Mouse (Mus musculus) adrenal gland, postnatal 10 days (tissue): ENCODE results near the gene Nlgn1. TPM values are rescaled to one million over a fixed set of nuclear protein-coding genes. Genes with fewer than 3 reads are reported as not detected.

Experiments
- DNase-seq: peaks from one replicate; pipeline ENCODE4 v3.0.0; 2021; ENCODE audit warnings: mixed read lengths
- total RNA-seq, 2 experiments: library from RNA; stranded (reverse); gene quantifications; 2 replicates each; pipeline ENCODE4 v1.2.3; 2021

Gene Nlgn1
- total RNA-seq, 2 experiments from 2014 or later = 1.3 to 1.9 TPM

GRCm38 (mm10) chr3:25807559-25807958 lies 524.7 kb downstream of the Nlgn1 start:
- no peak for DNase-seq

DNA sequence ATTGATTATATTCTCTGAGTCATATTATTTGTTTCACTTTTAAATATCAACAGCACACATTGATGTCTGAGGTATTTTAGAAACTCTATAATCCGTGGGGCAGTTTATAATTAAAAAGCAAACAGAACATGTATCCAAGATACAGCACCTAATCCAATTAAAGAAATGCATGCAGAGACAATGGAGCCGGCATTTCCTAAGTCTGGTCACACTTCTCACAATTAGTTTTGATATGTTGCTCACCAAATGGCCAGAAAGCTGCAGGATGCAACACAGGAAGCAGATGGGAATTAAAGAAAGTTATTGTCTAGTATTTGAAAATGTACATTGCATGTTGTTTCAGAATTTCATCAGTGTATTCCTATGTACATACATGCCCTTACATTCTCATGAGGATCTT lies 550.6 kb downstream of the Nlgn1 start:
- no peak for DNase-seq

DNA sequence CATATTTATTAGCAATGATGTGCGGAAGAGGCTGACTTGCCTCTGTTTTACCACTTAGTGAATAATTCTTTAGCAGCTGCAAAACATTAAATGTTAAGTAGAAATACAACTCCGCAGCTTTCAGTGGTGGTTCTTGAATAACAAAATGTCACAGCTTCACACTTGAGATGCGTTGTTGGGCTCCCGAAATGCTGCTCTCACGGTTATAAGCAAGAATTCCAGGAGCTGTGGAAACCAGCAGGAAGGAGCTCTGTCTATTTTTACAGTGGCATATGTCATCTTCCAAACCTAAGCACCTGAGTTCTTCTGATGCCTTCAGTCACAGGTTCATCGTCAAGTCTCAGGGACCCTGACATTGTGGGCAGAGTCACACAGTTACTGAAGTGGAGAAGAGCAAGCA lies 556.8 kb downstream of the Nlgn1 start:
- DNase-seq = no peak

DNA sequence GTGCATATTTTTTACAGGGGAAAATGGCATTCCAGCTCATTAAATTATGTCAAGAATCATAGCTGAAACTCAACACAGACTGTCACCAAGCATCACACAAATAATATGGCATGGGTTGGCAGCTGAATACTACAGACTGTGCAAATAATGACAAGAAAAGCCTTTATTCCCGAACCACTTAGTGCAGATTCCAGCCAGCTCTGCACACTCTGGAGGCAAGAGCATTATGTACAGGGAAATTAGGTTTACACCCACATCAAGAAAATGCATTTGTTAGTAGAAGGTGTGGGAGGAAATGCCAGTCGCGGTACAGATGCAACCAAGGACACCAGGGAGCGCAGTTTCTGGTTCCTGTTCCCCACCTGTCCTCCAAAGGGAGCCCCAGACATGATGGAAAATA lies 558.4 kb downstream of the Nlgn1 start:
- no peak for DNase-seq

DNA sequence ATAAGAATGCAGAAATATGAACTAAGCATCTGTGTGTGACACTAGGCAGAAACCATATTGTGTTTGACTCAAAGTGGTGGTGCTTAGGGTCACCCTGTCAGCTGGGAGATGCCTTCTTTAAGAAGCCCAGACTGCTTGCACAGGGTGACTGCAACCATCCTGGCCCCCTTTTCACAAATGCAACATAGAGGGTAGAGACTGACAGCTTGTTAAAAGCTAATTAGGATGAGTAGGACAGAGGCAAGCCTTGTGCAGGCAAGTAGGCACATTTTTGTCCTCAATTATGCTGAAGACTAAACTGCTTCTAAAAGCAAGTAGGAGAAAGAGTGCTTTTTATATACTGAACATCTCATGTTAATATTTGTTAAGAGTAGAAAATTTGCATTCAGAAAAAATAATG lies 558.8 kb downstream of the Nlgn1 start:
- DNase-seq = no peak

DNA sequence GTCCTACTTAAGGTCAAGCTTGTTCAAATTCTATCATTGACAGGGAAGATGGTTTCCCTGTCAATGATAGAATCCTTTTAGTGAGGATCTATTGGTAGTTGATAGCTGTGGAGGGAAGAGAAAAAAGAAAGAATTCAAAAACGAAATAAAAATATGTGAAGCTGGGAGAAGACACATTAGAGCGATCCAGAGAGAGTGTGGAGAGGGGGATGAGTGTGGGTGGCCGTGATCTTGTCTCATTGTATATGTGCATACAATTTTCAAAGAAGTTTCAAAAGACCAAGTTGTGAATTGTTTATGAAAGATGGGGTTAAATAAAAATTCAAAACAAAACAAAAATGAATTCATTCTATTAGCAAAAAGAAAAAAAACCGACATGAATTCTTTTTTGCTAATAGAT lies 568.6 kb downstream of the Nlgn1 start:
- no peak for DNase-seq

- no peak for DNase-seq
Measured at GRCm38 (mm10) chr3:25757813-25758212, 574.4 kb downstream of the Nlgn1 start.

- no peak for DNase-seq
Measured at GRCm38 (mm10) chr3:25724111-25724510, 608.1 kb downstream of the Nlgn1 start.

DNA sequence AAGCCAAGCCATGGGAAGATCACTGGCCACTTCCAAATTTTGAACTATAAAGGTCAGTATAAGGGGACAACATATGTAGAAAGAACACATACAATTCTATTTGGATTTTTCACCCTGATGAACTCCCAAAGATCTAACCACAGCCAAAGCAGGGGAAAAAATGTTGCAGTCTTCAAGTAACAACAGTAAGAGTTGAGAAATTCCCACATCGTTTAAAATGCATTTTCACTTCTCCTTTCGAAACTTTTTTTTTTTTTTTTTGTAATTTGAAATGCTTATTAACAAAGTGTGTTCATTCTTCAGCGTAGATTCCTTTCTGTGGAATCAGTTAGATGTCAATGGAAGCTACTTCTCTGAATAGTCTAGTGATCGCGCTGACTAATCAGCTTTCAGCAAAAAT lies 610.8 kb downstream of the Nlgn1 start:
- no peak for DNase-seq

DNA sequence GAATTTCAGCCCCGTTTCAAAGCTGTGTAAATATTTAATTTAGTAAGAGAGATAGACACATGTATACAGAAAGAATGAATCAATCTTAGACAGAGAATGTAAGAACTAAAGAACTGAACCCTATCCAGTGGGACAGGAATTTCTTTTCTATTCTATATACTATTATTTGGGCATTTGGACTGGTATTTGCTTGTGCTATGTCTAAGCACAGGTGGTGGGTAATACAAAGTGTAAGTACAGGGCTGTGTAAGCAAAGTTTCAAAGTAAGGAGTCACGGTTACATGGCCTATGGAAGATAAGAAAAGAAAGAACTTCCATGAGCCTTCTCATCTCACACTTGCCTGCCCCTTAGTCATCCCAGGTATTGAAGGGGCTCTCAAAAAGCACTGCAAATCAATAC lies 624.9 kb downstream of the Nlgn1 start:
- DNase-seq = no peak

DNA sequence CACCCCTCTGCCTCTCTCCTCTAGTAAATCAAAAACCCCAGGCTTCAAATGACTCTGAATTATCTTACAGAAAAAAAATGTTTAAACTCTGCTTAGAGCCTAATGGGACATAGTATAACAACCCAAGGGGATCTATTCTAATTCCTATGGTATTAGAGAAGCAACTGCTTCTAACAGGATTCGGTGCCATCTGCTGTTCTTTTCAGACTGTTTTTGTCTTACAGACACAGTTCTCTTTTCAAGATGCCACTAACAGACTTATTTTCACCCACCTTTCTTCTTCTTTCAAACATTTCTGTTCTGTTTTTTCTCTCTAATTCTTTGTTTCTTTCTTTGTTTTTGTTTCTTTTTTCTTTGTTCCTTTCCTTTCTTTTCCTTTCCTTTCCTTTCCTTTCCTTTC lies 635.0 kb downstream of the Nlgn1 start:
- no peak for DNase-seq

- DNase-seq = no peak
Measured at GRCm38 (mm10) chr3:25688789-25689464, 643.3 kb downstream of the Nlgn1 start.

DNA sequence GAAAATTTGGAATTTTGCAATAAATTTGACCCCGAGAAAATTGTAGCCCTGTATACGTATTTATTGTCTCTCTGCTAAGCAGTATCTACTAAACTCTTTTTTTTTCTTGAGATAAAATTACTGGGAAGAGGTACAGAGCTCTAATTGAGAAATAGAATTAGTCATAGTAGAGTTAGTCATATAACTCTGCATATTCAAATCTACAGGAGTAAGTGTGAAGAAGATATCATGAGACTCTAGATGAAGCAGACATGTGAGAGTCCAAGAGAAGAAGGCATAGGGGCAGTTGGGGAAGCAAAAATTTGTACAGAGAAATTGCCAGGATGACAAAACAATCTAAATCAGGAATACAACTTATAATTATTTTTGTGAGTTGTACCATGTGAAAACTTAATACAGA lies 648.6 kb downstream of the Nlgn1 start:
- no peak for DNase-seq

- DNase-seq = peak; percentile 5
Measured at GRCm38 (mm10) chr3:25679373-25679772, 652.9 kb downstream of the Nlgn1 start.

DNA sequence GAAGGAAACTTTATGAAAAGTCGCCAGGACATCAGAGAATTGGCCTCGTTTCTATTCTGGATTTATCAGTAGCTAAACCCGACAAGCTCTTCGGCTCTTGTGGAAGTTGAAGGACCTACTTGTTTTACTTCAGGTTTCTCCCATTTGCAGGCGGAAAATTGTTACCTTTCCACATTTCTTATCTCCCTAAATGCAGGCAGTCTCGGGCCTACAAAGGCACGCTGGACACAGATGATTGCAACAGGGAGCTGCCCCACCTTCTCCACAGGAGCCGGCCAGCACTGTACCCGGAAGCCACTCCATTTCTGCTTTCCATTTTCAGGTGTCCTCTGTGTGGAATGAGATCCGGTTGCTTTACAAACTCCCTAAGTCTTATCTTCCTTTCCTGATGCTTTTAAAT lies 656.4 kb downstream of the Nlgn1 start:
- DNase-seq = no peak

DNA sequence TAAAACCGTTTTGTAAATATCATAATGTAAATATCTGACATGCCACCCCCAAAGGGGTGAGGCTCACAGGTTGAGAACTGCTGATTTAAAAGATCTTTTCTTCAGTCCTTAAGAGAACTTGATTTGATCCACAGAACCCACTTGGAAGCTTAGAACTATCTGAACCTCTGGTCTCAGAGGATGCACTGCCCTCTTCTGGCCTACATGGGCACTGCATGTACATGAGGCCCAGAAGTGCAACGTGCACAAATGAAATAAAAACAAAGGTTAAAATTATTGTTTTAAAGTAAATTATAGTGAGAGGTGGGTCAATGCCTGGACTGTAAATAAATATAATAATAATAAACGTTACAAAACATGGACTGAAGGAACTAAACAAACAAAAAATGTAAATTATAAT lies 657.2 kb downstream of the Nlgn1 start:
- DNase-seq = peak; percentile 55

DNA sequence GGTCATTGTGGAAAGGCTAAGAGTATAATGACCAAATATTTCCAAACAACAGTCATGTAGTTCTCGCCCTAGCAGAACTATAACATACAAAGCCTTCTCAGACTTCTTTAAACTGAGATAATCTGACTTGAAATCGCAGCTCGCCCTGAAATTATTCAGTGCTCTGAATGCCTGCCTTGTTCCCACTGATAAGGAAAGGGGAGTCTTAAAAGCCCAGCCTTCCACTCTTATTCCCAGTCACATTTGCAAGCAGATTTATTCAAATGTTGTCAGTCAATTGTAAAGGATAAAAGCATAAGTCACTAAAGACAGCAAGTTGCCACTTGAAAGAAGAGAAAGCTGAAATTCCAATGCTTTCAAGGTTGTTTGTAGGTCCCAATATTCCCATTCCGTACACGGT lies 658.9 kb downstream of the Nlgn1 start:
- DNase-seq = no peak

DNA sequence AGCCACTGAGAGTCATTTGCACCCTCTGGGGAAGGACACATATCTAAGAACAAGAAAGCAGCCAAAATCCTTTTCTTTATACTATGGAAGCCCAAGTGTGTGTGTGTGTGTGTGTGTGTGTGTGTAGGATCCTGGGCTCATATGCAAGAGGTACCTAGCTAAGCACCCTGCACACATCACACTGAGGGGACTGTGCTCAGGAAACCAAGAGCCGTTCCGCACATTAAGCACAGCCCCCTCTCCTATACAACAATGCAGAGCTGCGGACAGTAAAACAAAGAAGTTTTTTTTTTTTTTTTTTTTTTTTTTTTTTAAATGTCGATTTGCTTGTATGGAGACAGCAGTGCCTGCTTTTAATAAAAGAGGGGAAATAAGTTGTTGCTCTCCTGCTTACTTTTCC lies 659.5 kb downstream of the Nlgn1 start:
- no peak for DNase-seq

DNA sequence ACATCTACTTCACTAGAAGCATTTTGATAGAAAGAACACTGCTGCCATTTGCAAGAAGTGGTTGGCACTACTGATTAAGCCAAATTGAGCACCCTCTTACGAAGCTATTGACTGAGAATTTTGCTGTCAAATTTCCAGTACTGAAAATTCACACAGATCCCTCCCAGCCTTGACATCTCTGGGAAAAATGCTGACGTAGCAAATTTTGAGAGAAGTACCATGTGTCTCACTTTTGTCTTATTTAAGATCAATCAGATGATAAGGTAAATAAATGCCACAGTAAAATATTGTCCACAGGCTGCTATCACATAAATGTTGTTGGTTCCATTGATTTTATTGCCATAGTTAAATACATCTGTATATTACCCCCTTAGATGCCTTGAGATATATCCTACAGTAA lies 668.8 kb downstream of the Nlgn1 start:
- no peak for DNase-seq

- no peak for DNase-seq
Measured at GRCm38 (mm10) chr3:25660285-25660684, 672.0 kb downstream of the Nlgn1 start.

DNA sequence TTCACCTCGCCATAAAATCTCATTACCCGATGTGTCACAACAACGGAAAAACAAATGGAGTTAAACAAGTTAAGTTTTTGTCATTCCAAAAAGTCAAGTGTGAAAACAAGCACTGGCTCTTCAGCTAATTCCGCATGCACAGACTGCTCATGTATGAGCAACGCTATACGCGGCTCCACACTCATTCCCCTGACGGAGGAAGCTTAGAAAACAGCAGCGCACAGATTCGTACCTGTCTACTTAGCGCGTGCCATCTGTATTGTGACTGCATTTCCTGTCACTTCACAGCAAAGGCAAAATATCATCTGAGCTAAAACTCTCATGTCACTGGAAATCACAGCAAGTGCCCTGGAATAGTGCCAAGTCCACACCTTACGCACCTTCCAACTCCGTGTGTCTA lies 674.3 kb downstream of the Nlgn1 start:
- DNase-seq = no peak

DNA sequence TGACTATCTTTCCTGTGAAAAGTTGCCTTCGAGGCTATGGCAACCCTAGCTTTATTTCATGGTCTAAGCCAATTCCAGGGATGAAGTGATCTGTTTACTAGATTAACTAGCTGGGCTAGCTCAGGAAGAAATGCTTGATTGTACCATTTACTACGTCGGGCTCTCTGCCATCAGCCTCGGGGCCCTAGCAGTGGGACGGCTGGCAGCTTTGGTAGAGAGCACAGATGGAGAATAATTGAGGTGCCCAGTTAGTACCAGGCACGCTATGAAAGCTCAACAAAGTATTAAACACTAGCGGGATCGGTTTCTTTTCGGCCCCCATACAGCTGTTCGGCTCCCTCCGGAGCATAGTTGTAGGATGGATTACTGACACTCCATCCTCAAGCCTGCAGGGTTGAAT lies 675.2 kb downstream of the Nlgn1 start:
- DNase-seq = no peak

- peak; percentile 49 for DNase-seq
Measured at GRCm38 (mm10) chr3:25653010-25653409, 679.2 kb downstream of the Nlgn1 start.

DNA sequence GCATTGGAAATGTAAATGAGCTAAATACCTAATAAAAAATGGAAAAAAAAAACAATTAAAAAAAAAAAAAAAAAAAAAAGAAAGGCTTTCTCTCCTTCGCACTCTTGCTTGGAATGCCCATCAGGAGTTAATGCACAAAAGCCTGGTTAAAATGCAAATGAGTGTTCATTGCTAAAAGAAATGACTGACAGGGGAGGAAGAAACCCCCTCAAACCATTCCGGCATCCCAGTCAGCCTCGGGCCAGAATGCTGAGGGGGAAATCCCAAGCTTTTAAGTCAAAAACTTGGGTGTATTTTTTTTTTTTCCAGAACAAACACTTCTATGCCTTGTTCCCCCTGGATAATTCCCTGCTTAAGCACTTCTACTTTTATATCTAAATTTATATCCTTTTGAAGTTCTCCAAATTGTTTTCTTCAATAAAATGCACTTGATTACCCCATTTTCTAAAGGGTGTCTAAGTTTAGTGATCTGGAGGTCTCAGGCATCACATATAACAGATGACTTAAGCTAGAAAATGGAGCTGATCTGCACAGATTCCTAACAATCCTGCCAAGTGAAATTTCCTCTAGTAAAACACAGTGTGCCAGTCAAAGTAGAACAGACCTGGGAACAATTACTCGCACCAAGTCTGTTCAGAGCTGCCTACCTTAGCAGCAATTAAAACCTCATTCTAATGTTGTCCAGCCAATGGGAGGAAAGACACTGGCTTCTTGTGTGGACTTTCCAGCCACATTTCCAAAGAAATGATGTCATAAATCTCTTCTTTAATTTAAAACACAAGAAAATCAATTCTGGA lies 686.2 kb downstream of the Nlgn1 start:
- DNase-seq = no peak
